ENCODE assay signal across 9 mouse cellular contexts in genomic region chr10:128148789-128149365, GRCm38 (mm10). TPM values are rescaled to one million over a fixed set of nuclear protein-coding genes. Genes with fewer than 3 reads are reported as not detected.
DNase-seq lines count a peak whose midpoint lies in the region; ATAC-seq and TF ChIP-seq lines count a peak whose summit lies in the region.
"Had no signal": no experiment of that assay in that cellular context is flagged by ENCODE, and none has a peak within 500 bp of the region (broad histone marks: within the 10 kb centered on the region; RNA-seq: fewer than 3 reads in every experiment).

No protein-coding gene starts in this region.

- ATAC-seq in neural tube, embryonic 15.5 days (ENCODE audit: low FRiP score) = no peak
- no peak for ATAC-seq in limb, embryonic 13.5 days (ENCODE audit: low FRiP score, low read depth)
- no peak for ATAC-seq in erythroid progenitor cell, adult 5-6 weeks (replicated peaks; ENCODE audit: low FRiP score, poor library complexity, severe bottlenecking)

- H3K4me3 ChIP-seq in gastrocnemius, adult 2 months = peak overlapping the region; percentile 47
- H3K4me3 ChIP-seq in neural tube, embryonic 15.5 days (replicated peaks) = no peak overlapping the region
- H3K4me3 ChIP-seq in limb, embryonic 13.5 days = no peak overlapping the region

- peak overlapping the region; percentile 80 for H3K27ac ChIP-seq in gastrocnemius, adult 2 months
- 0 out of 2 replicates have a peak overlapping the region, but pooled peaks have one; percentile 33 for H3K27ac ChIP-seq in neural tube, embryonic 15.5 days (replicated peaks)
- H3K27ac ChIP-seq in limb, embryonic 13.5 days = peak overlapping the region; percentile 72

- no peaks in the 10 kb centered on the region for H3K27me3 ChIP-seq in neural tube, embryonic 15.5 days (replicated peaks)
- no peaks in the 10 kb centered on the region for H3K27me3 ChIP-seq in limb, embryonic 13.5 days

- DNase-seq in gastrocnemius, adult 2 months = no peak
- no peak for DNase-seq in gastrocnemius, postnatal 25 days
- no peak for DNase-seq in neural tube, embryonic 10.5 days (ENCODE audit: extremely low spot score, low spot score)
- no peak for DNase-seq in thymus, postnatal 14 days
- DNase-seq in yolk sac, embryonic 10.5 days (ENCODE audit: low spot score) = no peak
- DNase-seq: cerebellum, adult 8-10 months had no signal

- TF ChIP-seq CTCF in gastrocnemius, adult 2 months (IDR thresholded peaks at IDR 0.05) = no peak

- WGBS in neural tube, embryonic 15.5 days = 84% methylated on average over 5 of the region's 5 CpGs
- WGBS in limb, embryonic 13.5 days = 87% methylated on average over 5 of the region's 5 CpGs

- H3K9me3 ChIP-seq in neural tube, embryonic 15.5 days (replicated peaks) = no peaks in the 10 kb centered on the region
- H3K9me3 ChIP-seq in limb, embryonic 13.5 days = no peaks in the 10 kb centered on the region

- intact Hi-C loops in gastrocnemius, adult 2 months (cut with DNase I) = no loop called here

- H3K4me1 ChIP-seq in neural tube, embryonic 15.5 days = 0 out of 2 replicates have a peak, but pooled peaks cover 5% of the 10 kb centered on the region
- peaks cover 16% of the 10 kb centered on the region for H3K4me1 ChIP-seq in limb, embryonic 13.5 days

- no peaks in the 10 kb centered on the region for H3K36me3 ChIP-seq in neural tube, embryonic 15.5 days
- peaks cover 57% of the 10 kb centered on the region for H3K36me3 ChIP-seq in limb, embryonic 13.5 days

- no peak overlapping the region for H3K4me2 ChIP-seq in neural tube, embryonic 15.5 days
- peak overlapping the region; percentile 44 for H3K4me2 ChIP-seq in limb, embryonic 13.5 days (replicated peaks)

- H3K9ac ChIP-seq in neural tube, embryonic 15.5 days (replicated peaks) = no peak overlapping the region
- H3K9ac ChIP-seq in limb, embryonic 13.5 days = no peak overlapping the region

RNA-seq across cellular contexts. Expression of gene Rbms2, which starts 31.2 kb away (rescaled TPM):
- 10 to 100 TPM; 51.8 to 71.2 TPM for total RNA-seq in gastrocnemius, adult 2 months (2021)
- 10 to 100 TPM; 54.4 to 61.5 TPM for total RNA-seq in gastrocnemius, postnatal 25 days (2021)
- 6.5 and 12.7 TPM in 2 replicates for polyA plus RNA-seq in neural tube, embryonic 15.5 days (2015; fragmentation: Nextera tagmentation; extraction: Ambion mirVana)
- 39.0 and 40.6 TPM in 2 replicates for polyA plus RNA-seq in limb, embryonic 13.5 days (2015; fragmentation: Nextera tagmentation; extraction: Ambion mirVana)
- 1.8 and 5.4 TPM in 2 replicates for total RNA-seq in erythroid progenitor cell, adult 5-6 weeks (2015; ENCODE audit: low replicate concordance)
- total RNA-seq in erythroid progenitor cell, adult 5-6 weeks (2017; ENCODE audit: low replicate concordance) = 7.0 and 7.1 TPM in 2 replicates

RNA-seq across cellular contexts. Expression of gene Gls2, which starts 45.4 kb away (rescaled TPM):
- under 1 TPM; 0.59 to 0.67 TPM for total RNA-seq in gastrocnemius, adult 2 months (2021)
- under 1 TPM; 0.41 to 0.94 TPM for total RNA-seq in gastrocnemius, postnatal 25 days (2021)
- 2.4 and 2.8 TPM in 2 replicates for polyA plus RNA-seq in neural tube, embryonic 15.5 days (2015; fragmentation: Nextera tagmentation; extraction: Ambion mirVana)
- polyA plus RNA-seq in limb, embryonic 13.5 days (2015; fragmentation: Nextera tagmentation; extraction: Ambion mirVana) = 1.8 and 2.5 TPM in 2 replicates
- 12.6 TPM in 1 of 2 replicates, not detected in the other for total RNA-seq in erythroid progenitor cell, adult 5-6 weeks (2015; ENCODE audit: low replicate concordance)
- total RNA-seq in erythroid progenitor cell, adult 5-6 weeks (2017; ENCODE audit: low replicate concordance) = not detected in 2 replicates

RNA-seq across cellular contexts. Expression of gene Baz2a, which starts 57.5 kb away (rescaled TPM):
- 10 to 100 TPM; 12.7 to 13.2 TPM for total RNA-seq in gastrocnemius, adult 2 months (2021)
- total RNA-seq in gastrocnemius, postnatal 25 days (2021) = 10 to 100 TPM; 11.4 to 12.0 TPM
- polyA plus RNA-seq in neural tube, embryonic 15.5 days (2015; fragmentation: Nextera tagmentation; extraction: Ambion mirVana) = 7.4 and 8.9 TPM in 2 replicates
- polyA plus RNA-seq in limb, embryonic 13.5 days (2015; fragmentation: Nextera tagmentation; extraction: Ambion mirVana) = 9.0 and 10.5 TPM in 2 replicates
- total RNA-seq in erythroid progenitor cell, adult 5-6 weeks (2015; ENCODE audit: low replicate concordance) = 89.4 and 109 TPM in 2 replicates
- 87.9 and 88.6 TPM in 2 replicates for total RNA-seq in erythroid progenitor cell, adult 5-6 weeks (2017; ENCODE audit: low replicate concordance)

Comparison
In these comparisons a context has a peak if more than half of its experiments do, and no peak if none do; other contexts are left out.
1. RNA of gene Rbms2, which starts 31.2 kb away (total RNA-seq): 51.8 to 71.2 TPM in gastrocnemius, adult 2 months and 54.4 to 61.5 TPM in gastrocnemius, postnatal 25 days; 1.8 to 7.1 TPM in erythroid progenitor cell, adult 5-6 weeks; every median in the first group is over 4 times any median in the second.
2. RNA of gene Baz2a, which starts 57.5 kb away (total RNA-seq): 87.9 to 109 TPM in erythroid progenitor cell, adult 5-6 weeks; 12.7 to 13.2 TPM in gastrocnemius, adult 2 months and 11.4 to 12.0 TPM in gastrocnemius, postnatal 25 days; every median in the first group is over 4 times any median in the second.
3. Peak in every context shown above with its lines, with median percentiles within 50 percentile points of each other: H3K27ac ChIP-seq.